Mouse (Mus musculus): ENCODE results near the gene Prss38.

The Prss38 gene

GRCm38 (mm10) chr11:59324777-59325176 is 50.7 kb downstream of the Prss38 start:
- no peak for DNase-seq (ENCODE audit: extremely low spot score)

DNA sequence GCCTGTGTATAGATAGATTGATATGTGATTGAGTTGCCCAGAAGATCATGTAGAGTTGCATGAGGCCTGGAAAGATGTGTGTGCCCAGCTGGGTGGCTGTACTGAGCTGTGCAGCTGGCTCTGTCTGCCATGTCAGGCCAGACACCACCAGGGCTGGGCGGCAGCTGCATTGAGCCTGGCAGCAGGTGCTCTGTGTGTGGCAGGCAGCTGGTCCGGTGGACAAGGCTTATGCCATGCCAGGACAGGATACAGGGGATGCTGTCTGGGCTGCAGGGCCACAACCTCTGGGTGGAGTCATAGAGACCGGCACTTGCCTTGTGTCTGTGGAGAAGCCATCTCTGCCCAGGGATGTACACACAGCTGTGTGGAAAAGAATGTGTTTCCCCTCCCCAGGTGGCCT is 52.5 kb downstream of the Prss38 start:
- DNase-seq (ENCODE audit: extremely low spot score) = no peak
